ENCODE assay signal across 8 mouse cellular contexts in genomic region chr3:81835380-81836157, GRCm38 (mm10).
DNase-seq lines count a peak whose midpoint lies in the region; ATAC-seq and TF ChIP-seq lines count a peak whose summit lies in the region.

No protein-coding gene starts in this region.

- H3K4me3 ChIP-seq in kidney, embryonic 14.5 days (ENCODE audit: low read length), result peak overlapping the region; percentile 17; the same call in 1 of the 2 replicates
- no peak overlapping the region for H3K4me3 ChIP-seq in hindbrain, embryonic 15.5 days
- H3K4me3 ChIP-seq in midbrain, postnatal 0 days (ENCODE audit: low read depth, low read length), result no peak overlapping the region

- H3K4me1 ChIP-seq in kidney, embryonic 14.5 days (ENCODE audit: control insufficient read depth, insufficient read depth, low read length), result no peaks in the 10 kb centered on the region
- H3K4me1 ChIP-seq in hindbrain, embryonic 15.5 days (replicated peaks), result peaks cover 5% of the 10 kb centered on the region; the same call in 1 of the 2 replicates
- no peaks in the 10 kb centered on the region for H3K4me1 ChIP-seq in midbrain, postnatal 0 days (ENCODE audit: insufficient read depth, low read length)

- no peaks in the 10 kb centered on the region for H3K36me3 ChIP-seq in kidney, embryonic 14.5 days (ENCODE audit: control insufficient read depth, insufficient read depth, low read length)
- H3K36me3 ChIP-seq in hindbrain, embryonic 15.5 days, result no peaks in the 10 kb centered on the region
- no peaks in the 10 kb centered on the region for H3K36me3 ChIP-seq in midbrain, postnatal 0 days (ENCODE audit: insufficient read depth, low read length)

- peak; percentile 89 for ATAC-seq in kidney, embryonic 14.5 days (ENCODE audit: low FRiP score, low TSS enrichment)
- no peak for ATAC-seq in hindbrain, embryonic 15.5 days (ENCODE audit: low FRiP score, low read depth)
- ATAC-seq in midbrain, postnatal 0 days (ENCODE audit: low FRiP score), result peak; percentile 52; the same call in 1 of the 2 replicates

- no peaks in the 10 kb centered on the region; the same call in 1 of the 2 replicates for H3K27me3 ChIP-seq in kidney, embryonic 14.5 days (ENCODE audit: control insufficient read depth, insufficient read depth, low read length)
- no peaks in the 10 kb centered on the region for H3K27me3 ChIP-seq in hindbrain, embryonic 15.5 days
- no peaks in the 10 kb centered on the region for H3K27me3 ChIP-seq in midbrain, postnatal 0 days (ENCODE audit: insufficient read depth, low read length)

- H3K9me3 ChIP-seq in kidney, embryonic 14.5 days (ENCODE audit: control insufficient read depth, low read length), result no peaks in the 10 kb centered on the region
- no peaks in the 10 kb centered on the region for H3K9me3 ChIP-seq in hindbrain, embryonic 15.5 days
- H3K9me3 ChIP-seq in midbrain, postnatal 0 days (ENCODE audit: low read length), result no peaks in the 10 kb centered on the region

- H3K9ac ChIP-seq in kidney, embryonic 14.5 days (ENCODE audit: low read depth, low read length), result peak overlapping the region; percentile 35
- H3K9ac ChIP-seq in hindbrain, embryonic 15.5 days, result no peak overlapping the region
- no peak overlapping the region for H3K9ac ChIP-seq in midbrain, postnatal 0 days (replicated peaks; ENCODE audit: low read length, poor library complexity, severe bottlenecking)

- no peak for DNase-seq in kidney, adult 9 months
- peak; percentile 46 for DNase-seq in ZHBTc4 (ENCODE audit: low read depth, low spot score)
- no peak for DNase-seq in midbrain, postnatal 0 days (ENCODE audit: low spot score)
- no peak for DNase-seq in ovary, postnatal 14 days (ENCODE audit: low spot score)
- DNase-seq in layer of hippocampus, adult 8-10 months (ENCODE audit: low spot score in 2 of 2), result no peak
- DNase-seq in adrenal gland, postnatal 25 days, result no peak

- no peak for TF ChIP-seq CTCF in midbrain, postnatal 0 days (IDR thresholded peaks at IDR 0.05)

- H3K4me2 ChIP-seq in kidney, embryonic 14.5 days (replicated peaks; ENCODE audit: low read depth, low read length), result peak overlapping the region; percentile 35
- H3K4me2 ChIP-seq in hindbrain, embryonic 15.5 days, result peak overlapping the region; percentile 9; the same call in 1 of the 2 replicates
- no peak overlapping the region for H3K4me2 ChIP-seq in midbrain, postnatal 0 days (ENCODE audit: low read depth, low read length, poor library complexity, severe bottlenecking)

- no peak overlapping the region; the same call in 1 of the 2 replicates for H3K27ac ChIP-seq in kidney, embryonic 14.5 days (ENCODE audit: low read depth, low read length)
- no peak overlapping the region for H3K27ac ChIP-seq in hindbrain, embryonic 15.5 days (replicated peaks)
- no peak overlapping the region for H3K27ac ChIP-seq in midbrain, postnatal 0 days (ENCODE audit: low read depth, low read length)

- WGBS in kidney, embryonic 14.5 days, result 2% methylated on average over 11 of the region's 11 CpGs
- WGBS in hindbrain, embryonic 15.5 days, result 13% methylated on average over 11 of the region's 11 CpGs
- 15% methylated on average over 11 of the region's 11 CpGs for WGBS in midbrain, postnatal 0 days
